Comparison of ENCODE assay signal across 27 mouse cellular contexts in genomic region chr14:23357529-23358278, GRCm38 (mm10).
DNase-seq lines count a peak whose midpoint lies in the region; ATAC-seq and TF ChIP-seq lines count a peak whose summit lies in the region.
"Had no signal": no experiment of that assay in that cellular context is flagged by ENCODE, and none has a peak within 500 bp of the region (broad histone marks: within the 10 kb centered on the region; RNA-seq: fewer than 3 reads in every experiment).

No protein-coding gene starts in this region.

- H3K9ac ChIP-seq in lung, embryonic 14.5 days, result no peak overlapping the region
- no peak overlapping the region for H3K9ac ChIP-seq in limb, embryonic 14.5 days (ENCODE audit: low read depth, low read length, severe bottlenecking)
- H3K9ac ChIP-seq: embryonic facial prominence, embryonic 12.5 days; forebrain, embryonic 12.5 days; forebrain, embryonic 15.5 days; heart, embryonic 12.5 days; heart, embryonic 15.5 days; hindbrain, embryonic 13.5 days had no signal

- H3K9me3 ChIP-seq in heart, embryonic 10.5 days, result no peaks in the 10 kb centered on the region
- H3K9me3 ChIP-seq in lung, embryonic 14.5 days (ENCODE audit: low read depth, low read length), result no peaks in the 10 kb centered on the region
- H3K9me3 ChIP-seq in limb, embryonic 14.5 days (ENCODE audit: control insufficient read depth, low read length), result no peaks in the 10 kb centered on the region
- H3K9me3 ChIP-seq: embryonic facial prominence, embryonic 12.5 days; forebrain, embryonic 12.5 days; forebrain, embryonic 15.5 days; heart, embryonic 12.5 days; heart, embryonic 15.5 days; hindbrain, embryonic 10.5 days; hindbrain, embryonic 13.5 days had no signal

- H3K4me1 ChIP-seq in heart, embryonic 10.5 days, result no peaks in the 10 kb centered on the region
- no peaks in the 10 kb centered on the region for H3K4me1 ChIP-seq in lung, embryonic 14.5 days (ENCODE audit: insufficient read depth)
- H3K4me1 ChIP-seq in lung, adult 2 months (ENCODE audit: control insufficient read depth, insufficient read depth, low read length), result no peaks in the 10 kb centered on the region
- H3K4me1 ChIP-seq in limb, embryonic 14.5 days (ENCODE audit: control insufficient read depth, insufficient read depth, low read length), result peaks cover 9% of the 10 kb centered on the region
- H3K4me1 ChIP-seq: forebrain, embryonic 15.5 days; heart, embryonic 12.5 days; heart, embryonic 15.5 days had no signal

- ATAC-seq in lung, embryonic 14.5 days (ENCODE audit: insufficient read depth), result no peak
- peak; percentile 78 for ATAC-seq in limb, embryonic 14.5 days (ENCODE audit: low FRiP score, low read depth)
- ATAC-seq: forebrain, embryonic 15.5 days; hindbrain, embryonic 16.5 days; Patski had no signal

- peak; percentile 61 for DNase-seq in heart, embryonic 10.5 days (ENCODE audit: low spot score)
- DNase-seq in heart, adult 11 months, result no peak
- DNase-seq in lung, embryonic 14.5 days, result peak; percentile 53
- DNase-seq in lung, adult 2 months, result no peak
- DNase-seq in limb, embryonic 14.5 days (ENCODE audit: low spot score), result peak; percentile 58
- no peak for DNase-seq in frontal cortex, postnatal 14 days (ENCODE audit: low spot score in 2 of 2)
- DNase-seq: adrenal gland, postnatal 10 days; adrenal gland, postnatal 36 days; B cell, adult 2 months; cerebellum, adult 18-20 months; cerebellum, adult 9-10 months; cerebellum, postnatal 14 days; gastrocnemius, postnatal 10 days; gastrocnemius, postnatal 36 days; heart, postnatal 10 days; heart, postnatal 36 days had no signal

- no peak overlapping the region for H3K27ac ChIP-seq in heart, embryonic 10.5 days
- H3K27ac ChIP-seq in lung, embryonic 14.5 days (ENCODE audit: low read depth), result no peak overlapping the region
- H3K27ac ChIP-seq in limb, embryonic 14.5 days (replicated peaks; ENCODE audit: low read depth, low read length), result no peak overlapping the region
- H3K27ac ChIP-seq: embryonic facial prominence, embryonic 12.5 days; forebrain, embryonic 12.5 days; forebrain, embryonic 15.5 days; heart, embryonic 15.5 days; hindbrain, embryonic 10.5 days; hindbrain, embryonic 13.5 days had no signal

- TF ChIP-seq CTCF in lung, embryonic 14.5 days (IDR thresholded peaks at IDR 0.05; ENCODE audit: low read depth), result no peak
- no peak for TF ChIP-seq CTCF in lung, adult 2 months (IDR thresholded peaks at IDR 0.05; ENCODE audit: insufficient read depth, low read length)

- no peak overlapping the region for H3K4me2 ChIP-seq in lung, embryonic 14.5 days
- no peak overlapping the region for H3K4me2 ChIP-seq in limb, embryonic 14.5 days (replicated peaks; ENCODE audit: low read depth, low read length, severe bottlenecking)
- H3K4me2 ChIP-seq: embryonic facial prominence, embryonic 12.5 days; forebrain, embryonic 12.5 days; forebrain, embryonic 15.5 days; heart, embryonic 12.5 days; heart, embryonic 15.5 days; hindbrain, embryonic 13.5 days had no signal

- 86% methylated on average over 8 of the region's 8 CpGs for WGBS in heart, embryonic 10.5 days
- 71% methylated on average over 8 of the region's 8 CpGs for WGBS in lung, embryonic 14.5 days
- 76% methylated on average over 8 of the region's 8 CpGs for WGBS in lung, adult 2 months
- 25% methylated on average over 8 of the region's 8 CpGs for WGBS in limb, embryonic 14.5 days

- TF ChIP-seq POLR2A in lung, adult 2 months (IDR thresholded peaks at IDR 0.05; ENCODE audit: borderline replicate concordance, extremely low read depth, low read depth, low read length), result no peak
- TF ChIP-seq POLR2A in limb, embryonic 14.5 days (IDR thresholded peaks at IDR 0.05; ENCODE audit: borderline replicate concordance, extremely low read depth, insufficient read depth, insufficient read length), result no peak

- no peaks in the 10 kb centered on the region for H3K27me3 ChIP-seq in heart, embryonic 10.5 days (ENCODE audit: insufficient read depth, poor library complexity, severe bottlenecking)
- no peaks in the 10 kb centered on the region for H3K27me3 ChIP-seq in lung, embryonic 14.5 days (ENCODE audit: insufficient read depth, low read length)
- no peaks in the 10 kb centered on the region for H3K27me3 ChIP-seq in limb, embryonic 14.5 days (ENCODE audit: control insufficient read depth, insufficient read depth, low read length)
- H3K27me3 ChIP-seq: embryonic facial prominence, embryonic 12.5 days; forebrain, embryonic 15.5 days; heart, embryonic 12.5 days; heart, embryonic 15.5 days; Patski had no signal

- H3K36me3 ChIP-seq in heart, embryonic 10.5 days, result no peaks in the 10 kb centered on the region
- no peaks in the 10 kb centered on the region for H3K36me3 ChIP-seq in lung, embryonic 14.5 days (ENCODE audit: insufficient read depth)
- H3K36me3 ChIP-seq in limb, embryonic 14.5 days (ENCODE audit: control insufficient read depth, insufficient read depth, low read length), result no peaks in the 10 kb centered on the region
- H3K36me3 ChIP-seq: embryonic facial prominence, embryonic 12.5 days; forebrain, embryonic 12.5 days; forebrain, embryonic 15.5 days; G1E; heart, embryonic 12.5 days; heart, embryonic 15.5 days; hindbrain, embryonic 10.5 days; hindbrain, embryonic 13.5 days had no signal

- H3K4me3 ChIP-seq in heart, embryonic 10.5 days, result no peak overlapping the region
- H3K4me3 ChIP-seq in lung, embryonic 14.5 days (ENCODE audit: low read depth, low read length), result no peak overlapping the region
- no peak overlapping the region for H3K4me3 ChIP-seq in lung, adult 2 months (replicated peaks; ENCODE audit: extremely low read depth, low read depth, low read length)
- no peak overlapping the region for H3K4me3 ChIP-seq in limb, embryonic 14.5 days (replicated peaks; ENCODE audit: low read length)
- H3K4me3 ChIP-seq: embryonic facial prominence, embryonic 12.5 days; erythroblast, embryonic 14.5 days; forebrain, embryonic 12.5 days; forebrain, embryonic 15.5 days; heart, embryonic 12.5 days; heart, embryonic 15.5 days; hindbrain, embryonic 10.5 days; hindbrain, embryonic 13.5 days had no signal

Comparison
In these comparisons a context has a peak if more than half of its experiments do, and no peak if none do; other contexts are left out.
1. DNase-seq: peak in heart, embryonic 10.5 days (single experiment), lung, embryonic 14.5 days (single experiment) and limb, embryonic 14.5 days (single experiment); none in heart, adult 11 months (single experiment), lung, adult 2 months (single experiment) and frontal cortex, postnatal 14 days (0 of 2).